Mouse (Mus musculus) testis, adult 2 months (tissue): ENCODE measurements around the gene Slc26a3.

Source experiments
- CTCF ChIP-seq: fragments of 200-500 bp; IDR thresholded peaks from 2 replicates; pipeline ENCODE4 v1.5.1; 2012; ENCODE audit warnings: low read depth, mild to moderate bottlenecking, inconsistent platforms, low read length, moderate library complexity; ENCODE audit not compliant: control insufficient read depth, insufficient read depth, insufficient replicate concordance
- POLR2A ChIP-seq: fragments of 200-500 bp; IDR thresholded peaks from 2 replicates; pipeline ENCODE4 v1.6.1; 2012; ENCODE audit warnings: low read depth, mild to moderate bottlenecking, inconsistent platforms, low read length, moderate library complexity; ENCODE audit not compliant: control insufficient read depth

GRCm38 (mm10) chr12:31508496-31508895 is 117.8 kb downstream of the Slc26a3 start:
- no peak for TF ChIP-seq CTCF
- no peak for TF ChIP-seq POLR2A
